Mouse (Mus musculus) heart, postnatal 25 days (tissue): ENCODE data around the gene Gucy2f. TPM values are rescaled to one million over a fixed set of nuclear protein-coding genes. Genes with fewer than 3 reads are reported as not detected.
"Not testable (repeated sequence)": the region's sequence is repeated elsewhere in the genome, so short reads cannot be mapped to it uniquely, and the experiment has no call there.

ENCODE experiments used
- DNase-seq: peaks from one replicate; pipeline ENCODE4 v3.0.0; 2022; ENCODE audit warnings: low spot score
- intact Hi-C: fragments of 180-260 bp; cut with DNase I; formaldehyde crosslinking; loops from one replicate; pipeline ENCODE4 v1.15.1; 2025
- total RNA-seq, 2 experiments: library from RNA; stranded (reverse); gene quantifications; 2 replicates each; pipeline ENCODE4 v1.2.3; 2021

The Gucy2f gene
- total RNA-seq: not detected

DNA sequence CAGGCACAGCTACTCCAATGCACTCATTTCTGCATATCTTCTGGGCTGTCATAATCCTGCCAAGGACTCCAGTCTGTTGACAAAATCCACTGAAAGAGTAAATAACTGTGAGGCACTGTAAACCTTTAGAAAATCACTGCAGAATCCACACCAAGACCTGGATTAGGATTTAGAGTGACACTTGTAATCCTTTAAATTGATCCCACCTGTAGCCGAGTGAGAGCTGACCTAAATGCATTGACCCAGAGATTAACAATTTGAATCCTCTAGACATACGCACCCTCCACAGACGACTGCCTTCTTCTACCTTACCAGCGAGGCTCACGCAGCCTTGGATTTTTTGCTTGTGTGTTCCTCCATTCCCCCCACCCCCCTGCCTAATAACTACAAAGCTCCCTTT is at the start of gene Gucy2f:
TSS of gene Gucy2f (minus strand) at position 101 of the 400 bp plus-strand sequence.
- DNase-seq: no peak
- intact Hi-C loops: no loop called here

- intact Hi-C loops: no loop called here
These were observed 49.1 kb upstream of the Gucy2f start for GRCm38 (mm10) chrX:142245682-142246327.

GRCm38 (mm10) chrX:142237101-142237500 is 40.4 kb upstream of the Gucy2f start:
- no peak for DNase-seq
- intact Hi-C loops: loop anchor here (2.0 kb wide), 1 partner anchor 78 kb away; no protein-coding TSS in a partner anchor

More at GRCm38 (mm10) chrX:142245682-142246327, 49.1 kb upstream of the Gucy2f start:
- no peak for DNase-seq

- intact Hi-C loops: loop anchor here (2.0 kb wide), 1 partner anchor 79 kb away; no protein-coding TSS in a partner anchor
- not testable (repeated sequence) for DNase-seq
These were observed 39.4 kb upstream of the Gucy2f start for GRCm38 (mm10) chrX:142236146-142236545.

GRCm38 (mm10) chrX:142228769-142229158 is 32.0 kb upstream of the Gucy2f start:
- intact Hi-C loops: no loop called here
- DNase-seq: no peak

GRCm38 (mm10) chrX:142228055-142228768 is 31.5 kb upstream of the Gucy2f start:
- intact Hi-C loops: no loop called here
- DNase-seq: peak; percentile 50

GRCm38 (mm10) chrX:142227398-142228054 is 30.8 kb upstream of the Gucy2f start:
- intact Hi-C loops: no loop called here

GRCm38 (mm10) chrX:142226542-142226941 is 29.8 kb upstream of the Gucy2f start, which contains the start of gene Nxt2:
Gene Nxt2, plus strand, starts transcription at chrX:142226770.
- no peak for DNase-seq
- intact Hi-C loops: no loop called here

More at GRCm38 (mm10) chrX:142227398-142228054, 30.8 kb upstream of the Gucy2f start:
- DNase-seq: no peak

DNA sequence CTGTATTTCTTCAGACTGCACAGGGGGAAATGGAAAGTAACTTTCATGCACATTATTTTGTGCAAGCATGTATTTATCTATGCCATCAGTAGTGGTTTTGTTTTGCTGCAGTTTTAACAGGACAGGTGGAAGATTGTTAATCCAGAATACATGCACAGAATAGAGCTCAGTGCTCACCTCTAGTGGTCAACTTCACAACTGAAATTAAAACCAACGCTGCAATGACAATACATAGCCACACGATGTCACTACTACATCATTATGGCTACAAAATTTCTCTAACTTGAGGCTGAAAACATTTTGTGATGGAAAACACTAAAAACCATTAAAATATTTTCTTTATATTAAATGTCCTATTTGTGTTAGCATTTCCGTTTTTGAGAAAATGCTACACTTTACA is 3.6 kb upstream of the Gucy2f start:
- DNase-seq: no peak
- intact Hi-C loops: loop anchor here (1.0 kb wide), 1 partner anchor 114 kb away; no protein-coding TSS in a partner anchor

GRCm38 (mm10) chrX:142195551-142195950 is 1.2 kb downstream of the Gucy2f start:
- no peak for DNase-seq
- intact Hi-C loops: no loop called here

DNA sequence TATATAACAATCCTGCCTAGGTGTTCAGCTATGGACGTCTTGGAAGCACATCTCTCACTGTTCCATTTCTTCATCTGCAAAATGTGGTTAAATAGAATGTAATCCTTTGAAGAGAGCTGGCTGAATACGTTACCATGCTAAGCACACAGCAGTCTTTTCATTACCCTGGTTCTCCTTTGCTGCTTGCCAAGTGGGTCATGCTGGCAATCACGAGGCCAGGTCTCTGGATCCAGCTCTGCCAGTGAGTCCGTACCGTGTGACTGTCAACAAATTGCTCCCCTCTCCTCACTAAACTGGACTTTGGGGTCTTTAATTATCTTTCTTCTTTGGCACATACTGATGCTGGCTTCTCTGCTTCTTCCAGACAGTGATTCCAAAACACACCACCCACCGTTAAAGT is 2.3 kb downstream of the Gucy2f start:
- intact Hi-C loops: no loop called here
- no peak for DNase-seq

- intact Hi-C loops: no loop called here
- no peak for DNase-seq
These were observed 6.4 kb downstream of the Gucy2f start for GRCm38 (mm10) chrX:142190355-142190754.

DNA sequence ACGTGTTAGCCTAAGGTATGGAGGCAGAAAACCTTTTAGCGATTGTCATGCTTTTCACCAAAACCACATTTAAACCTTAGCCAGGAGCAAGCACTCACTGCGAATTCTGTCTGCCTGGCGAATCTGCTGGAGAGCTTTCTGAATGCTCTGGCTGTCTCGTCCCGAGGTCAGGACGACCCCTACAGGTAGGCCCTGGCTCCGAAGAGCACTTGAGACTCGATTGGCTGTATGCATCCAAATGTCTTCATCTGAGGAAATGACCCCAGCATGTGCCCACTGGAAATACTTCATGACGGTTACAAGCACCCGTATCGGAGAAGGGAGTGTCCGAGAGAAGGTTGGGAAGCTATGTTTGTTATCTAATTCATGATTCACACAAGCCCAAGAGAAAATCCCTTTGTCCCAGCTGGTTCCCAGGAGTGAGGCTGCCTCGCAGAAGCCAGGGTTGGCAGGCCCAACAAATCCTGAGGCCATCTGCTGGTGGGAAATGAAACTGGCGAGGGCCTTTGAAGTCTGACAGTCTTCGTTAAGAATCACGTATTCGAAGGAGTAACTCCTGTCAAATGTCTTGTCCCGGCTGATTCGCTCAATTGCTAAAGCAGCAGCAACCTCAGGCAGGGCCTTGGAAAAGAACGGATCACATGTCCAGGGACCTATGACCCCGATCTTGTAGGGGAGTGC is 7.6 kb downstream of the Gucy2f start:
- intact Hi-C loops: no loop called here
- DNase-seq: no peak

DNA sequence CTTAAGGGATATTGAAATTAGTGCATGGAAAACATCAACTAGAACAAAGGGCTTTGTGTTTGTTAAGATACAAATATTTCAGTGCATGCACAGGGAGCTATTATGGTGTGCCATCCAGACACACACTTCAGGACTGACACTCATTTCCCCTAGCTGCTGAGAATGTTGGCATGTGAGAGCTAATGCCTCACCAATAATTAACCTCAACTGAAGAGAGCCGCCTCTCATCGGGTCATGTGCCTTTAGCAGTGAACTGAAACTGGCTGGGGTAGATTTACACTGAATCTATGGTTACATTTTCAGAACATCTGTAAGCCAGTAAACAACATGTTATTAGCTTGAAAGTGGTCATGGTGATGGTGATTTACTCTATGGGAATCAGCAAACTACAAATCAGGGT is 14.7 kb downstream of the Gucy2f start:
- intact Hi-C loops: no loop called here

DNA sequence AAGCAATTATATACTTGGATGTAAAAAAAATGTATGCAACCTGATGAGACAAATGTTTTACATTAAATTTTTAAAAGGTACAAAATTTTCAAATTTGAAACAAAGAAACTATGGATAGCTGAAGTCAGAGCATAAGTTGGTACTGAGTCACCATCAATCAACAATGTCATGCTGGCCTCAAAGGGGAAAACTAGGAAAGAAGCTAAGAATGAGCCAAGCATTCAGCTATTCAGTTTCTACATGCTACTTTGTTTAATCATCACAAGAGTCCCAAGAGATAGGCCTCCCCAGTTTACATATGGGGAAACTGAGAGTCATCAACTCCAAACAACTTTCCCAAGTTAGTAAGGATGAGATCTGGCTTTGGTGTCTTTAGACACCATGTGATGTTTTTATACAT is 19.8 kb downstream of the Gucy2f start:
- DNase-seq: no peak
- intact Hi-C loops: no loop called here

More for the DNA sequence above, 14.7 kb downstream of the Gucy2f start:
- DNase-seq: no peak

GRCm38 (mm10) chrX:142115779-142116178 is 81.0 kb downstream of the Gucy2f start:
- intact Hi-C loops: no loop called here
- no peak for DNase-seq

DNA sequence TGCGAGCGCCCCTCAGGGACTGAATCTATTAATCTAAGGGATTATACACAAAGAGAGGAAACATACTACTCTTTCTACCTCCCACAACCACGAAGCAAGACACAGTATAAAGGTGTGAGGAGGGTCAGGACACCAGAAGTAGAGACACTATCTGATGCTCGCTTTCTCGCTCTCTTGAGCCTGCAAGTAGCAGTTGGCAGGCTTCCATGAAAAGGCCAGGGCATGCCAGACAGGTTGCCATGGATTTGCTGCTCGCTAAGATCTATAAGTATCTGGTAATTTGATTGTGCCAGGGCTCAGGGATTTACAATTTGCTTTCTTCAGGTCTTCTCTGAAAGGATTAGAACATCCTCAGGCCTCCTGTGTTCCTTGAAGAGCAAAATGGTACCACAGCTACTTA is 85.5 kb downstream of the Gucy2f start:
- DNase-seq: no peak
- intact Hi-C loops: no loop called here

GRCm38 (mm10) chrX:142096904-142097303 is 99.8 kb downstream of the Gucy2f start:
- intact Hi-C loops: loop anchor here (10.0 kb wide), 1 partner anchor 882 kb away; no protein-coding TSS in a partner anchor

DNA sequence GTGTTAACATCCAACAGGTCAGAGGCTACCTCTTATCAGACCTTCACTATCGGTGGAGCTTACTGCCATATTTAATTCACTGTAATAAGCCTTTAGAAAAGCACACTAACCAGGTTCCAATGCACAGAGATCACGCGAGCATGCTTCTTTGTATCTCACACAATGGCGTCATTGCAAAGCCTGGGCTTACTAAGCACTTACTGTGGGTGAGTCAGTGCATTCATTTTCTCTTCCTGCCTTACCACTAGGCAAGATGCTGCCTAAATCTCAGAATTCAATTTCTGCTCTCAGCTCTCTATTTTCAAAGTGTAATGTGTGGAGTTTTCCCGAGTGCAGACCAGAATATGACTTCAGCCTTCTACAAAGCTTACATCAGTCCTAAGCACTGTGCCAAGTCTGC is 101.2 kb downstream of the Gucy2f start:
- intact Hi-C loops: loop anchor here (10.0 kb wide), 1 partner anchor 881 kb away; no protein-coding TSS in a partner anchor
- DNase-seq: no peak

More at GRCm38 (mm10) chrX:142096904-142097303, 99.8 kb downstream of the Gucy2f start:
- DNase-seq: no peak

- intact Hi-C loops: no loop called here
- DNase-seq: no peak
These were observed 134.1 kb downstream of the Gucy2f start for GRCm38 (mm10) chrX:142062585-142062984.
